Mouse (Mus musculus) heart, adult 2 months (tissue): ENCODE measurements at regions not wholly inside any gene's neighbourhood (a gene's known extent, or its start where the extent isn't known, plus 50 kb on each side); places are given as distances from the start of the nearest gene placed in this dataset.

Experiments
- CTCF ChIP-seq: fragments of 200-600 bp; IDR thresholded peaks from 2 replicates; pipeline ENCODE4 v1.8.1; 2022; ENCODE audit warnings: antibody characterized with exemption, mild to moderate bottlenecking, moderate library complexity
- EP300 ChIP-seq: fragments of 200-500 bp; IDR thresholded peaks from 2 replicates; pipeline ENCODE4 v1.6.1; 2011; ENCODE audit warnings: low read depth, low read length, control low read depth; ENCODE audit not compliant: insufficient read depth
- POLR2A ChIP-seq: fragments of 200-500 bp; IDR thresholded peaks from 2 replicates; pipeline ENCODE4 v1.6.1; 2011; ENCODE audit warnings: mild to moderate bottlenecking, low read depth, low read length, control low read depth; ENCODE audit not compliant: insufficient read depth

GRCm38 (mm10) chr3:45658093-45658776 is 280.0 kb downstream of the Pcdh10 start:
- no peak for TF ChIP-seq CTCF
- TF ChIP-seq POLR2A, result no peak
- TF ChIP-seq EP300, result no peak
